Mouse (Mus musculus): Measurements from ENCODE around the gene Snx3.

The Snx3 gene

DNA sequence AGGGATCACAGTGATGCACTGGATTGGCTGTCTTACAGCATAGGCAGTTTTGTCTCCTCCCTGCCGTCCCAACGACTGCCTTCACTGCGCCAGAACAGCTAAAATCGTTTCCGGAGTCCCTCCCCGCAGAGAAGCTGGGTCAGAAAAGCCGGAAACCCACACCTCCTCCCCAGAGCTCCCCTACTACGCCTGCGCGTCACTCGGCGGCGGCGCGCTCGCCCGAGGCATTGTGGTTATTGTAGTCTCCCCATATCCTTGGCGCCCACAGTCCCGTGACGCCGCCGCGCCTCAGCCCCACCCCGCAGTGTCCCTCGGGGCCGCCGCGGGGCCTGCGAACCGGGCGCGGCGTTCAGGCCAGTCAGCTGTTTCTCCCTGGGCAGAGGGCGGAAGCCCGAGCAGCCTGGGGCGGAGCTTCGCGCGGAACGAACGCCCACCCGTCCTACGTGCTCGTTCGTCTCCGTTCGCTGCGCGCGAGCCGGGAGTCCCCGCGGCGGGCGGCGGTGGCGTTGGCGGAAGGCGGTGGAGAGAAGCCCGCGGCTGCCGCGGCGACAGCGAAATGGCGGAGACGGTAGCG, at the start of gene Snx3:
Gene Snx3, plus strand, starts transcription at position 256 of the 574 bp plus-strand sequence.
- in situ Hi-C loops (cut with MboI), result no loop called here

DNA sequence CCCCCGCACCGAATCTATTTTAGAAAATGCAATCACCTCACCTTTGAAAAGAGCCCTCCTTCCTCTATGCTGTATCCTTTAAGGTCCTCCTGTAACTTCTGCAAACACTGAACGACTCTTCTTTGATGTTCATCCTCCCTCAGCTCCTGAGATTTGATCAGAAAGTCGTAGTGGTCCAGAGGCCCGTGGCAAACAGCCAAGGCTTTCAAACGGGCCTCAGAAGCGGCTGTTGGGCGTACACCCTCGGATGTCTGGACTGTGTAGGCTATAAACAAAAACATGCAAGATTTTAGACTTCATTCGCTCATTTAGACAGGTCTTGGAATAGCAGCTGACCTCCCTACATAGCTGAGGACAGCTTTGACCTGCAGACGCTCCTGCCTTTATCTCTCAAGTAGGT, 47.6 kb upstream of the Snx3 start:
- in situ Hi-C loops (cut with MboI), result no loop called here

DNA sequence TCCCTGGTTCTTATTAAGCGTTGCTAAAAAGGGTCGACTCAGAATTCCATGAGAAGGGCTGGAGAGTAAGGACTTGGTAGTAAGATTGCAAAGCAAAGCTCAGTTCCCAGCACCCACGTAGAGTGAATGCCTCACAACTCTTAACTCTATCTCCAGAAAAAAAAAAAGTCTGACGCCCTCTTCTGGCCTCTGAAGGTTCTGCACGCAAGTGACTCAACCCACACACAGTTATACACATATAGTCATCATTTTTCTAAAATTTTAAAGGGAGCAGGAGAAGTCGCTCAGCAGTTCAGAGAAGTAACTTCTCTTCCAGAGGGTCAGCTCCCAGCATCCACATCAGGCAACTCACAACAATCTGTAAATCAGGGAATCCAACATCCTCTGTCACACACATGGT, 47.1 kb upstream of the Snx3 start:
- in situ Hi-C loops (cut with MboI), result no loop called here

DNA sequence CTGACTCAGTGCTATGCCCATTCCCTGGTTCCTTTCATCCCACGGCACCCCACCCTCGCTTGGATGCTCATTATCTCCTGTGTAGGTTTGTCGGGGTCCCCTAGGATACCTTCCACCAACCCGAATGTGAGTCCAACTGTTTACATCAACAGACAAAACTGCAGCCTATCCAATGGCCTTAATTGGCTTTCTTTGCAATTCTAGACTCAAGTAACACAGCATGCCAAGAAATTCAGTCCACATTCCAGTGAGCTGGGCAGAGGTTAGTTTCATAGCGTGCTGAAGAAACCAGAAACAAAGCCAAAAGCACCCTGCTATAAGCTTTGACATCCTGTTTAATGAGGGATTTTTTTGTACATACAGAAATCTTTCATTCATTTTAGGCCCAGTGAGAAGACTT, 45.8 kb upstream of the Snx3 start:
- in situ Hi-C loops (cut with MboI), result no loop called here

DNA sequence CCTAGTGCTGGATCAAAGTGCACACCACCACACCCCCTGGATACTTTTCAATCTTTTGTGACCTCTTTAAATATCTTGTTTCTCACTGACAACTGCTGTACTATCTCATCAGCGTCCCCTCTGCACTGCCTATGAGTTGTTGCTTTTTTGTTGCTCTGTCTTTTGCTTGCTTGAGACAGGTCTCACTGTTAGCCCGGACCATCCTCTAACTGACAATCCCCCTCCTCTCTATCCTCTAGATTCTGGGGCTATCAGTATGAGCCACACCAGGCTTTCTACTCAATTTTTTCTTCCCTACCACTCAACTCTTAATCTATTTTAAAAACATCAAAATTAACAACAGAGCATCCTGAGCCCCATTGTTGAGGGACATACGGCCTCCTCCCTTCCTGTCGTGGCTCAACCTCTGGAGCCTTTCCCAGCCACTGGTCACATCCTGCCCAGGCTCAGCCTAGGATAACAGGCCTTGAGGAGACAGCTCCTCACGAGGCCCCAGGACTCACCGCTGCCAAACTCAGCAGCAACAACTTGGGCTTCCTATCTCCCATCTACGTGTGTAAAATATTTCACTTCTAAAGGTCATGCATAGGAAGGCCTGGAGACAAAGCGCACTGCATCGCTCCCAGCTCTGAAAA, 44.2 kb upstream of the Snx3 start:
- in situ Hi-C loops (cut with MboI), result no loop called here

DNA sequence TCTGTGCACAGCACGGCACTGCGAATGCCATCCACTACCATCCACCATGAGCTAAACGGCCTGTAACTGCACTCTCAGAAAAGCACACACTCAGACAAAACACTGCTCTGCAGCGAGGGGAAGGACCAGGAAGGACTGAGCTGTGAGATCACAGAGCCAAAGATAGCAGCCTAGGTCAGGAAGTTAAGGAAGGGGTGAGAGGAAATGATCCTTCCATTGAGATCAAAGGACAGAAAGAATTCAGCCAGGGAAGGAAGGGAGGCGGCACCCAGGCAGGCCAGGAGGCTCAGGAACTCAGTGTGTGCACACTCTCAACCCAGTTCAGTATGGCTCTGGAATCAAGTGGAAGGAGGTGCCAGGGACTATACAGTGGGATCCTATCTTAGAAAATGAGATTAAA, 37.6 kb upstream of the Snx3 start:
- in situ Hi-C loops (cut with MboI), result no loop called here

DNA sequence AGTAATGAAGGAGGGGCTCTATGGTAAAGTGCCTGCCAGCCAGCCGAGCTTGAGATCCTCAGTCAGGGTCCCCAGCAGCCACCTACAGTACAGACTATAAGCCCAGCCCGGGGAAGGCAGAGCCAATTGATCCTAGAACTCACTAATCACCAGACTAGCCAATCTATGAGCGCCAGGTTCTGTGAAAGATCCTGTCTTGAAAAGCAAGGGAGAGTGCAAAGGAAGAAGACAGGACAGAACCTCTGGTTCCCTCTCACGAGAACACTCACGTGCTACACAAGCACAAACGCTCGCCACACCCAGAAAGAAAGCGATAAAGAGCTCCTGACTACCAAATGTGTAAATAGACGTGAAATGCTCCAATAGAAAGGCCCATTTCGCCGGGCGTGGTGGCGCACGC, 37.0 kb upstream of the Snx3 start:
- in situ Hi-C loops (cut with MboI), result no loop called here

DNA sequence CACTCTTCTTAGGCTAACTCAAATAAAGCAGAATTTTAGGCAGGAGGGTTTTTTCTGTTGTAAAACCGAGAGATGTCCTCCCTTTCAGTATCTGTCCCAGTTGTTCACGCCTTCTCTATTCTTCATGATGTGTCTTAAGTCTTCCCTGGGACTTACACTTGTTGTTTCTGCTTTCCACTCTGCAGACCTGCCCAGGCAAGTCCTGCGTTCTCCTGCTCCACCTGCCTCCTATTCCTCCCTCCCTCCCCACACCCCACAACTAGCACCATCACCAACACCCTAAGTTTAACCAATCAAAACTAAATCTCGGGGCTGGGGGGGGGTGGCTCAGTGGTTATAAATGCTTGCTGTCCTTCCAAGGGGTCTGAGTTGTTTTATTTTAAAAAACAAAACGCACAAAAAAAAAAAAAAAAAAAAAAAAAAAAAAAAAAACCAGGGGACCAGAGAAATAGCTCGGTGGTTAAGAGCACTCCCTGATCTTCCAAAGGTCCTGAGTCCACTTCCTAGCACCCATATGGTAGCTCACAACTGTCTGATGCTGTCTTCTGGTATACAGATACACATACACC, 26.8 kb upstream of the Snx3 start:
- in situ Hi-C loops (cut with MboI), result no loop called here

DNA sequence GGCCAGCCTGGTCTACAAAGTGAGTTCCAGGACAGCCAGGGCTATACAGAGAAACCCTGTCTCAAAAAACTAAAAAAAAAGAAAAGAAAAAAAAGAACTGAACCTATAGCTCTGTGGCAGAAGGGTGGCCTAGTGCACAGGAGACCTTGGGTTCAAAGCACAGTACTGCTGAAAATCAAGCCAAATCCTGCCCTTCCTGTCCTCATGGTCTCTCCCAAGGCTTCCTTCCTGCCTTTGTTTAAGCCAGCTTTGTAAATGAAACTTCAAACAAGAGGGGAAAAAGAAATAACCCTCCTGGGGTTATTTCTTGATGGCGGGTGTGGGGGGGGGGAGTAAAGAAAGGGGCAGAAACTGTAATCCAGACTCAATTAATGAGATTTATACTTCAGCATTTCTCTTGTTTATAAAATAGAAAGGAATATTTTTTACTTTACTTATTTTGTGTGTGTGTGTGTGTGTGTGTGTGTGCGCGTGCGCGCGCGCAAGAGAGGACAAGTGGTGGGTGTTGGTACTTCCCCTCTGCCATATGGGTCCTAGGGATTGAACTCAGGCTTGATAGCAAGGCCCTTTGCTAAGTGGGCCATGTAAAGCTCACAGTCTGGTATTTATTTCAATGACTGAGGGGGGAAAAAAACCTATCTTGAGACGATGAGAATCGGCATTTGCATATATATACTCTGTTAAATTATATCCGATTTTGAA, 24.9 kb upstream of the Snx3 start:
- in situ Hi-C loops (cut with MboI), result no loop called here

DNA sequence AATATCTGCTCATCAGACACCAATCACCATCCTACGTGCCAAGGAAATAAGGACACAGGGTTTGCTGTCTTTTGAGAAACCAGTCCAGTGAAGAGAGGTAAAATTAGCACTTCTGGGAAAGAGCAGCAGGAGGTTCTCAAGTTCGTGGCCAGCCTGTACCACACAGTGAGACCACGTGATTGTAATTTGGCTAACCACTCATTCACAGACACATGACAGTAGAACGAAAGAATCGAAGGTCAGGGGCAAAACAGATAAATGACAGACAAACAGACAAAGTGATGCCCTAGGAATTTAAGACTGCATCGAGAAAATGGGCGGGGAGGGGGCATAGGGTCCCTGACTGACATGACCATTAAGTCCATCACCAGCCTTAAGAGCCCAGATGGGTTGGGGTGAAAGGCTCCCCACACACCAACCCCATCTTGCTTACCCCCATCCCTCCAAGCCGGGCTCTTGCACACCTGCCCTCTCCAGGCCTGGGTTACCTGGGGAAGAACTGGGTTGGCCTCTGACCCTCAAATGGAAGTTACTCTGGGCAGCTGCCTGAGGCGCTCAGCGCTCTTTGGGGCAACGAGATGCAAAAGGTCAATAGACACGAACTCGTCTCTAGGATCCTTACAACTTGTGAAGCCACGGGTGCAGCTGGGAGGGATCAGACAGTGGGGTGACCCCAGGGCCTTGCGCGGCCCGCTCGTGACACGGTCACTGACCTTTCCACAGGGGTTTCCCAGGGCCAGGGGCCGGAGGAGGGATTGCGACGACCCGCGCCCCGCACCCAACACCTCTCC, 24.1 kb upstream of the Snx3 start:
- in situ Hi-C loops (cut with MboI), result no loop called here

DNA sequence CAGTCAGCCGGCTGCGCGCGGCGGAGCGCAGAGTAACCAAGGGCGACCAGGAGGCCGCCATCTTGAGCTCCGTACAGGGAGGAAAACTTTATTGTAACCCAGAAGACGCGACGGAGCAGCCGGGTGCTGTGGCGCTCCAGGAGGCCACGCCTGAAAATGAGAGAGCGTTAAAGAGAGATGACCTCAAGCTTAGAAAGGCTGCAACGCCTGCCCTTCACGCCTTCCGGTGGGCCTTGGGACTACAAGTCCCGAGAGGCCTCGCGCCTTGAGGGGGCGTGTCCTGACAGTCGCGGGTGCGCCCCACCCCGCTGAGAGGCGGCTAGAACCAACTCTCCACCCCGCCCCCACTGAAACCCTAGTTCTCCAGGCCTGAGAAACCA, 23.5 kb upstream of the Snx3 start, which contains the start of gene Afg1l:
Gene Afg1l, minus strand, starts transcription at position 225 of the 380 bp plus-strand sequence.
- in situ Hi-C loops (cut with MboI), result no loop called here

DNA sequence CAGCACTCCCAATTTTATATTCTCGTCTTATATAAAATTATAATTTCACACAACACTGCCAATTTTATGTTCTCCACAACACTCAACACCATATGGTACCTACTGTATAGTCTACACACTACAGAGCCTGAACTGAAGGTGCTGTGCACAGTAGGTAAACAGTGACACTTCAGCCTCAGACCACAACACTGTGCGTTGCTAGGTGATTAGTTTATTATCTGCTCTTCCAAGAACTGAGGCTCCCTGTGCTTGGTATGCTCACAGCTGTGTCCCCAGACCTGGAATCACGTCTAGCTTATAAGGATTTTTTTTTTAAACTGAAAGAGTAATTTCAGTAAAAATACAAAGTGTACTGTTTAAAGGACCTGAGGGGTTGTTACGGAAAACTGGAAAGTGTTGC, 21.1 kb upstream of the Snx3 start:
- in situ Hi-C loops (cut with MboI), result no loop called here

DNA sequence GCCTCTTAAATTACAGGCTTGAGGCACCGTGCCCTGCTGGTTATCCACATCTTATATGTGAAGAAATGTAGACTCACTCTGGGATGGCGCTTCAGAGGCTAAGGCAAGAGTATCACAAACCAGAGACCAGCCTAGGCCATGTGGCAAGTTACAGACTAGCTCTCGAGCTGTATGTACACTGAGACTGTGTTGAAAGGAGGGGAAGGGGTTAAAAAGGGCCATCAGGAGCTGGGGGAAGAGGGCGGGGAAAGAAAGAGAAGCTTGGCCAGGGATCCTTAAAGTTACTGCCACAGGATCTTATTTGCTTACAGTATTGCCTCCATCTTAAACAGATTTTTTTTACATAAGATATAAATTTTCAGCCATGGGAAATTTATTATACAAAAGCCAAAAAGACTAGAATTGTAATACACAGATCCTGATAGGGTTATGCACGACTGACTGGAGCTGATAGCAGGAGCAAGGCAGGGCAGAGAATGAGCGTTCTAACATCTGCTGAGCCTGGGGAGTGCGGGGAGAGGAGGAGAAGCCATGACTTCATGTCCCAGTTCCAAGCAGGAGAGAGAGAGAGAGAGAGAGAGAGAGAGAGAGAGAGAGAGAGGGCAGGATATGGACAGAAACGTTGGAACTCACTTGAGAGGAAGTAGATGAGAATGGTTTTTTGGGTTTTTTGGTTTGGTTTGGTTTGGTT, 13.1 kb upstream of the Snx3 start:
- in situ Hi-C loops (cut with MboI), result no loop called here

DNA sequence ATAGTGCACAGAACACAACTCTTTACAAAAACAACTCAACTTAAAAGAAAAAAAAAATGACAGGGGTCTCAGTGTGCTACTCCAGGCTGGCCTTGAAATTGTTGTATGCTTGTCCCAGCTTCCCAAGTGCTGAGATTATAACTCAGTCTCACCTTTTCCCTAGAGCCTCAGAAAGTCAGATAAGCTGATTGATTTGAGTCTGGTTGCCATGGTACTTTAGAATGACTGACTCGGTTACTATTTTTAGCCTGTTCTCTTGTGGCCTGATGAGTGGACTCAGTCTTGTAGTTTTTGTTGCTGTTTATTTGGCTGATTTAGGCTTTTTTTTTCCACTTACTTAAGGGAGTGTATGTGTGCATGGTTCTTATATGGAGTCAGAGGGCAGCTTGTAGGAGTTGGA, 10.7 kb upstream of the Snx3 start:
- in situ Hi-C loops (cut with MboI), result no loop called here

DNA sequence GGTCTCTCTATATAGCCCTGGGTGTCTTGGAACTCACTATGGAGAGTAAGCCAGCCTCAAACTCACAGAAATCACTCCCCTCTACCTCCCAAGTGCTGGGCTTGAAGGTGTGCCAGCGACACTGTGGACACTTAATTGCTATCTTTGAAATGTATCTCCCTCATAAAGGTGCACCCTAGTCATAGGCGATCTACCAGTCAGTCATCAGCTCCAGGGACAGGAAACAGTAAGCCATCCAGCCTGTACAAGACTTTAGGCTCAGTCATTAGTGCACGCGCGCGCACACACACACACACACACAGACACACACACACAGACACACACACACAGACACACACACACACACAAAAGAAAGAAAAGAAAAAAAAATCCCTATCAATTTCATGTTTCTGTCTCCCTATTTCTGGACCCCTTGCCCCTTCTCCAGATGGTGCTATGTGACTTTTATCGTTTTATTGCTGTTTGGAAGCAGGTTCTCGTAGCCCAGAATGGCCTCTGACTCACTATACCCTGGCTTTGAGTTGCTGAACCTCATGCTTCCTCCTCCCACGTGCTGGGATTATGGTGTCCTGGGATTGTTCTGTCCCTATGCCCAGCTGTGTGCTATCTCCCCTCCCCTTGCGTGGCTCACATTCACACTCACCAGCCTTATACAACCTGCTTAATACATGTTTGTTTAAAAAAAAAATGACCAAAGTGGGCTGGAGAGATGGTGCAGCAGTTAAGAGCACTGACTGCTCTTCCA, 9.6 kb upstream of the Snx3 start:
- in situ Hi-C loops (cut with MboI), result no loop called here

DNA sequence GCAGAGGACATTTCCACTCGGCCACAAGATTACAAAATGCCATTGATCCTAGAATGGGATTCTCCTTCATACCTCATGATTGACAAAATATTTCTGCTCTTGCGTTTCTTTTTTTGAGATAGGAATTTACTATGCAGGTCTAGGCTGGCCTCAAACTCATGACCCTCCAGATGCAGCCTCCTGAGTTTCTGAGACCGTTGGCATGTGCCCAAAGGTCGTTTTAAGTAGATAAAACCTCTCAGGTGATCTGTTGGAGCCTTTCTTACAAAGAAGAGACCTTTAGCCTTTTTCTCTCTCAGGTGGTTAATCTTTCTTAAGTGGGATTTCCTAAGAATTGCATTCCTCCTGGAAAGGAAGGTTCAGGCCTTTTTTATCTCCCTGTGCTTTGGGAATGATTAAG, 8.8 kb upstream of the Snx3 start:
- in situ Hi-C loops (cut with MboI), result no loop called here

DNA sequence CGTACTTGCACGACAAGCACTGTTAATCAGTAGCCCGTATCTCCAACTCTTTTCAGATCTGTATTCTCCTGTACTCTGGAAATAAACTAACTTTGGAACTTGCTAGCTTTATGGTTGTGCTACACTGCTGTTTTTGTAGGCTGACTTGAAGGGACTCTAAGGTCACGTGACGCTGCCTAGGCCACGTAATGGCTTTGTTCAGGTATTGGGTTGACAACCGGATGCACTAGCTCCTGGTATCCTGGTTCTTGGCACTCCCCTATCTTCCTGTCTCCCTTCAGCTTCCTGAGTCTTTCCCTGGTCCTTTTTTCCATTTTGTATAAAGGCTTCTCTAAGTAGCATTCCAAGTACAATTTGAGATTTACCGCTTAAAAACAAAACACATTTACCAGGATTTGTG, 1.2 kb upstream of the Snx3 start:
- in situ Hi-C loops (cut with MboI), result no loop called here

DNA sequence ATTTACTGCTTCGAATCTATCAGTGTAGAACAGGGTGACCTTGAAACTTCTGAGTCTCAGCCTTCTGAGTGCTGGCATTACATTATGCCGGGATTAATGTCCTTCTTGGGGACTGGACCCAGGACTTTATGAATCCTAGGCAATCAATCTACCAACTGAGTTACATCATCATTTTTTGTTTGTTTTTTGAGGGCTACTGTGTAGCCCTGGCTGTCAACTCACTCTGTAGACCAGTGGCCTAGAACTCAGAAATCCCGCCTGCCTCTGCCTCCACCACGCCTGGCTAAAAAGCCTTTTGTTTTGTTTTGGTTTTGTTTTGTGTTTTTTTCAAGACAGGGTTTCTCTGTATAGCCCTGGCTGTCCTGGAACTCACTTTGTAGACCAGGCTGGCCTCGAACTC, 669 bp upstream of the Snx3 start:
- in situ Hi-C loops (cut with MboI), result no loop called here

DNA sequence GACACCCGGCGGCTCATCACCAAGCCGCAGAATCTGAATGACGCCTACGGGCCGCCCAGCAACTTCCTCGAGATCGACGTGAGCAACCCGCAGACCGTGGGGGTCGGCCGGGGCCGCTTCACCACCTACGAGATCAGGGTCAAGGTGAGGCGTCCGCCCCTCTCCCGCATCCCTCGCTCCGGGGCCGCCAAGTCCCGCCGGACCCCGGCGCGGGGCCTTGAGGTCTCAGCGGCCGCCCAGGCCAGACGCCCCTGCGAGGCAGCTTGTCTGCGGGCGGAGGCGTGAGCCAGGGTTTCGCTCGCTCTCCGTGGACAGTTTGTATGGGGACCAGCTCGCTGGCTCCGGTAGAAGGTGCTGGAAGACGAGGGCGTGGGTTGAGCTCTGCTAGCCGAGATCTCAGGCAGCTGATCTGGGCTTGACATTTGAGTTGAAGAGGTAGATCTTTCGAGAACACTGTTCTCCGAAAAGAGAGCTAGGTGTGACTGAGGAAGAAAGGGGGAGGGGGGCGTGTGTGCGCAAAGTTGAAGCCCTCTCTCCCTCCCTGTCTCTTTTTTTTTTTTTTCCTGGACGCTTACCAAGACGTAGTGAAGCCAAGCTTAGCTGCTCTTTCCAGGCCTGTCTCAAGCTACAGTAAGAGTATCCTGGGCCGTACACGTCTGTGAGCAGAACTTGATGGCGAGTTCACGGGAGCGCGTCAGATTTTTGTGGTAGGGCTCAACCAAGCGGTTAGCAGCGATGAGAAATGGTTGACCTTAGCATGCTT, 700 bp downstream of the Snx3 start:
- in situ Hi-C loops (cut with MboI), result no loop called here

DNA sequence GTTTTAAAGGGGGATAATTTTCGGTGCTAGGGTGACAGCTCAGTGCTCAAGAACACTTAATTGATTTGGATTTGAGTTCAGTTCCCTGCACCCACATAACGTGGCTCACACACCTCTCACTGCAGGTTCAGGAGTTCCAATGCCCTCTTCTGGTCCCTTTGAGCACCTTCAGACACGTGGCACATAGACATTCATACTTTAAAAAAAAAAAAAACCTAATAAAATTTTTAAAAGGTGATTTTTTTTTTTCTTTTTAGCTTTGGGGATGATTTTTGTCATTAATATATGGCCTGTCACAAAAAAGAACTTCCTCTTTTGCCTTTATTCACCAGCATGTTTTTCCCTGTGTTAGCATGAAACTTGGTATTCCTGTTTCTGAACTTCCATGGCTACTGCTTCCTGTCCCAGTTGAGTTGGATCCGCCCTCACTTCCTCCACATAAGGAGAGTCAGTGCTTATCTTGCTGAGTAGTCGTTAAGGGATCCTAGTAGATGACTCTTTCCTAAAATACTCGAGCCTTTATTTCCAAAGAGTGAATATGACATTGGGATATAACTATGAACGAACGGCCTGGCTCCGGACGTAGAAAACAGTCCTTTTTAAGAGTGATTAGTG, 2.4 kb downstream of the Snx3 start:
- in situ Hi-C loops (cut with MboI), result no loop called here

All from mature B cell (primary cell).